Mouse (Mus musculus): ENCODE results near the gene Krtap10-4. TPM values are rescaled to one million over a fixed set of nuclear protein-coding genes. Genes with fewer than 3 reads are reported as not detected.
"Not testable (repeated sequence)": the region's sequence is repeated elsewhere in the genome, so short reads cannot be mapped to it uniquely, and the experiment has no call there.

Gene Krtap10-4
- not detected for total RNA-seq (2021)
- long read RNA-seq, experiment 1, result 0 reads
- long read RNA-seq, experiment 2, result 0 reads

DNA sequence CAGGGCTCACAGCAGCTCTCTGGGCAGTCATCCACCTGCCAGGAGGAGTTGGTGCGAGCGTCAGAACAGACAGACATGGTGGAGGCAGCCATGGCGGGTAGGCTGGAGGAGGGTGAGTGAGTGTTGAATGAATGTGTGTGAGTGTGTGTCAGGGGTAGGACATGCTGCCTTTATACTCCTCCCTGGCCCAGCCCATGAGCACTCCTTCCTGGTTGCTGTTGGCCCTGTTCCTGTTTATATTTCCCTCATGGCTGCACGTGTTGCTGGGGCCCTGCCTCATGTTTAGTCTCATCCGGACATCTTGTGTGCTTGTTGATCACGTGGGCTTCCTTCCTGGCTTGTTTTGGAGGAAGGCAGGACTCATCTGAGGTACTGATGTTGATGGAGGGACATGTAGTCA is at the start of gene Krtap10-4:
Krtap10-4 (minus strand) TSS at position 145 of the 400 bp plus-strand sequence.
- no peak for DNase-seq (ENCODE audit: low spot score in 2 of 2)
- intact Hi-C loops (cut with DNase I), result no loop called here

DNA sequence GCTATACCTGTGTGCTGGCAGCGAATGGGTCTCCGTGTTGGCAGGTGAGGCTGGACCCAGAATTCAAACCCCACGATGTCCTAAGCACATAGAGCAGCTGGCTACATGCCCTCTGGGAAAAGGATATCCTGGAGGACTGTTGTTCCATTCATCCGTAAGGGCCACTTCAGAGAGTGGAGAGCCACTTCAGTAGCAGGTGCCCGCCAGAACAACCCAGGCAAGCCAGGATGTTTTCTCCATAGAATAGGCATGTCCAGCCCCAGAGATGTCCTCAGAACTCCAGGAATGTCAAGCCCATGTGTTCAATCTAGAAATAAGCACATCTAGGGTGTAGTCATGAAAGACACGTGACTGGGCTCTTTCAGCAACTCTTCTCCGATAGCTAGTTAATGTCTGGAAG is 42.8 kb upstream of the Krtap10-4 start:
- DNase-seq (ENCODE audit: low spot score in 2 of 2), result no peak
- intact Hi-C loops (cut with DNase I), result no loop called here

DNA sequence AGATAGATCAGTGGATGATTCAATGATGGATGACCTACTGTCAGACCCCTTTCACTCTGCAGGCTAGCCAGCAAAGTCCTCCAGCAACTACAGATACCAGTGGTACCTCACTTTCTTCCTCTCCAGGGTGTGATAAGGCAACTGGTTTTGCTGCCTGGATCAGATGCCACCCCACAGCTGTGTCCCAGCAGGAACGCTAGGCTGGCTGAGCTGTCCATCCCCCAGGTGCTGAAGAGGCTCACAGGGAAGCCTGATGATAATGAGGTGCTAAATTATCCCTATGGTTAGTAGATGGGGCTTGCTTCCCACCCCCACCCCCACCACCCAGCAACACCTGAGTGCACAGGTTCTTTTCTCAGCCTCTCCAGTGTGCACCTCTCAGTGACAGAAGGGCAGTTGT is 40.7 kb upstream of the Krtap10-4 start:
- intact Hi-C loops (cut with DNase I), result no loop called here
- DNase-seq (ENCODE audit: low spot score in 2 of 2), result no peak

DNA sequence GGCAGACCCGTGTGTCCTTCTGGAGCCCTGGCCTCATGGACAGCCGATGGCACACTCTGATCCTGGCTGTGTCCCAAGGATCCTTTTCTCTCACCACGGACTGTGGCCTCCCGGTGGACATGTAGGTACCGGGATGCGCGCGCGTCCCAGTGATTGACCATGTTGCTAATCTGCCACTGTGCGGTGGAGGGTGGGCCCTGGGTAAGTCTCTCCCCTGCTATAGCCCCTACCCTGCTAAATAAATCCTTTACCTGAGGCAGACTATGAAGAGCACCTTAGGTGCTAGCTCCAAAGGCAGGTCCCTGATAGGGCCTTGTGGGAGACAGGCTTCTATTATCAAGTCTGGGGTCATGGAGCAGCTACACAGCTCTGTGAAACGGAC is 37.9 kb upstream of the Krtap10-4 start:
- DNase-seq (ENCODE audit: low spot score in 2 of 2), result no peak
- intact Hi-C loops (cut with DNase I), result no loop called here

DNA sequence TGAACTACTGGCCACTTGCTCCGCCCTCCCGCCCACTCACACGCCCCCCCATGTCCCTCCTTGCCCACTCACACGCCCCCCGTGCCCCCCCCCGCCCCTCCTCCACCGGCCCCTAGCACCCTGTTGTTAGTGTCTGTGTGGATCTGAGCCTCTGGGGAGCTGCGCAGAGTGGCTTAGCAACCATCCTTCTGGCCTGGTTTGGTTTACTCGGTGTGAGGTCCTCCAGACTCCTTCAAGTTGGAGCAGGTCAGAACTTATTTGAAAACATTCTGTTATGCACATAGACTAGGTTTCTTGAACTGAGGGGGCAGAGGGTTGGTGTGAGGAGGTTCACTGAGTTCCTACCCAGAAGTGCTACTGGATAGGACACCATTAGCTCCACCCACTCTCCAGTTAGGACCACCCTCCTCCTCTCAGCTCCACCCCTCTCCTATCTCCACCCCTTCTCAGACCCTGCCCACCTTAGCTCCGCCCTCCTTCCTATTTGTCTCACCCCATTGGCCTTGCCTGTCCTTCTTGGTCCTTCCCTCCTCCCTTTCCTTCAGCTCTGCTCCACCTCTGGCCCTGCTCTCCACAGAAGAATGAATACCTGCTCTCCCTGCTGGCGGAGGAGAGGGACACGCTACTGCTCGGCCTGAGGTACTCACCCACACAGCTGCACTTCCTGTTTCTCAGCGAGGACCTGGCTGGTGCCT is 37.3 kb upstream of the Krtap10-4 start:
- DNase-seq (ENCODE audit: low spot score in 2 of 2), result no peak
- intact Hi-C loops (cut with DNase I), result no loop called here

DNA sequence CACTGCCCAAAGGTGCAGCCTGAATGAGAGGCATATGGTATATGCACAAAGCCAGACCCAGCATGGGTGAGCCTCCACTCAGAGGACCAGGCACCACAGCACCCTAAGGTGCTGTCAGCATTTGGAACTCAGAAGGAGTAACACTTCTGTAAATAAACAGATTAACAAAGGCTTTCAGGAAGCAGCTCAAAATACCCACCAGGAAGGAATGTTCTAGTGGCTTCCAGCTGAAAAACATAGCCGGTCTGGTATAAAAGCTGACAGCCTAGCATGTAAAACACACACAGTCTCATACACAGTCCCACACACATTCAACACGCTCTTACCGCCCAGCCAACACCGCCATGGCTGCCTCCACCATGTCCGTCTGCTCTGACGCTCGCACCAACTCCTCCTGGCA is 34.8 kb upstream of the Krtap10-4 start, which contains the start of gene Gm3285:
Gm3285 (plus strand) TSS at position 301 of the 400 bp plus-strand sequence.
- no peak for DNase-seq (ENCODE audit: low spot score in 2 of 2)
- intact Hi-C loops (cut with DNase I), result no loop called here

DNA sequence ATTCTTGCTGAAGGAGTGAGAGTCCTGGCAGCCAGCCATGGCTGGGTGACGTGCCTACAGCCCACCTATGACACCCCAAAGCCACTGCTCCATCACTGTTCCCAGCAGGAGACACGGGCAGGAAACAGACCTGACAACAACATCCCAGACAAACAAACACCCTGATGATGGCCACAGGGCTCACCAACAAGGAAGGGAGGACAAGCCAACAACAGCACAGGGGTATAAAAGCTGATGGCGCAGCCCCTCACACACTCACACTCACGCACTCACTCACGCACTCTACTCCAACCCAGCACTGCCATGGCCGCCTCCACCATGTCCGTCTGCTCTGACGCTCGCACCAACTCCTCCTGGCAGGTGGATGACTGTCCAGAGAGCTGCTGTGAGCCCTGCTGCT is 25.7 kb upstream of the Krtap10-4 start, which contains the start of gene Gm10318:
Gm10318 (plus strand) TSS at position 301 of the 400 bp plus-strand sequence.
- intact Hi-C loops (cut with DNase I), result no loop called here
- DNase-seq (ENCODE audit: low spot score in 2 of 2), result no peak

DNA sequence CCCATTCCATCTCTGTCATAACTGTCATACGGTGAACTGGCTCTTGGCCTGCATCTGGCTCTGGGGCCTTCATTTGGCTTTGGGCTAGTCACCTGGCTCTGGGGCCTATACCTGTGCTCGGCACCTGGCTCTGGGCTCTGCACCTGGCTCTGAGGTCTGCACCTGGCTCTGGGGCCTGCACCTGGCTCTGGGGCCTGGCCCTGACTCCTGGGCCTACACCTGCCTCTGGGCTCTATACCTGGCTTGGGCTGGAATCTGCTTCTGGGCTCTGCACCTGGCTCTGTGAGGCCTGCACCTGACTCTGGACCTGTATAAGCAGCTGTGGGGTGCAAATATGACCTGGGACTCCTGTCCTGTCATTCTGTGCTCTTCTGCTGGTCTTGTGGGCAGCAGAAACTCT is 20.6 kb upstream of the Krtap10-4 start:
- DNase-seq (ENCODE audit: low spot score in 2 of 2), result no peak
- intact Hi-C loops (cut with DNase I), result no loop called here

DNA sequence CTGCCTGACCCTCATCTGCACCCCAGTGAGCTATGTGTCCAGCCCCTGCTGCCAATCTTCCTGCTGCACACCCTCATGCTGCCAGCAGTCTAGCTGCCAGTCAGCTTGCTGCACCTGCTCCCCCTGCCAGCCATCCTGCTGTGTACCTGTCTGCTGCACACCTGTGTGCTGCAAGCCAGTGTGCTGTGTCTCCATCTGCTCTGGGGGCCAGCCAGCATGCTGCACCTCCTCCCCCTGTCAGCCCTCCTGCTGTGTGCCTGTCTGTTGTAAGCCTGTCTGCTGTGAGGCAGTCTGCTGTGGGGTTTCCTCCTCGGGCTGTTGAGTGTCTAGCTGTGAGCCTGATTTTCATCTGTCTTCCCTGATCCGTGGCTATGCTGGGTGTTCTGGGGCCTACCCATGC is 20.1 kb upstream of the Krtap10-4 start:
- intact Hi-C loops (cut with DNase I), result no loop called here
- no peak for DNase-seq (ENCODE audit: low spot score in 2 of 2)

DNA sequence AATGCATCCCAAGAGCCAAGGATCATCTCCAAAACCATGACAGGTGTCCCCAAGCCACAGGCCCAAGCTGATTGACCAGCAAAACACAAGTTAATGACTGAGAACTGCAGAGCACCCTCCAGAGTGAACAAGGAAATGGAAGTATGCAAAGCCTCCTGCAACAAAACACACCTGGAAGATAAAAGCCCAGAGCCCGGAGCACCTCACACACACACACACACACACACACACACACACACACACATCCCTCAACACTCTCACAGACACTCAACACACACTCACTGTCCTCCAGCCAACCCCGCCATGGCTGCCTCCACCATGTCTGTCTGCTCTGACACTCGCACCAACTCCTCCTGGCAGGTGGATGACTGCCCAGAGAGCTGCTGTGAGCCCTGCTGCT is 19.6 kb upstream of the Krtap10-4 start, which contains the start of gene Gm36176:
Gm36176 (plus strand) TSS at position 301 of the 400 bp plus-strand sequence.
- DNase-seq (ENCODE audit: low spot score in 2 of 2), result no peak
- intact Hi-C loops (cut with DNase I), result no loop called here

DNA sequence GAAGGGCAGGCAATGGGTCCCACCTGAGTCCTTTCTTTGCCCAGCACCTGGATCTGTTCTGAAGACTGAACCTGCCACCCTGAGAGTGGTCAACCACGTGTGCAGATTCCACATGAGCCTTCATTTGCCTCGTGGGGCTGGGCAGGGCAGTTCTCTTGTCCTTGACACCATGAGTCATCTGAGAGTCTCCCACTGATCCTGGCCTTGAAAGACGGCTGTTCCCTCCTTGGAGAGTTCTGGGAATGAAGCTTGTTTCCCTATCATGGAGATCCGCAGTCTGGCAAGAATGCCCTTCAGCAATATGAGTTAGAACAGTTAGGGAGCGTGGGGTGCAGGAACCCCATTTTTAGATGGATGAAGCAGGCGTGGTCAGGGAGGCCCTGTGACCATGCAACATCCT is 12.1 kb upstream of the Krtap10-4 start:
- intact Hi-C loops (cut with DNase I), result no loop called here
- DNase-seq (ENCODE audit: low spot score in 2 of 2), result no peak

DNA sequence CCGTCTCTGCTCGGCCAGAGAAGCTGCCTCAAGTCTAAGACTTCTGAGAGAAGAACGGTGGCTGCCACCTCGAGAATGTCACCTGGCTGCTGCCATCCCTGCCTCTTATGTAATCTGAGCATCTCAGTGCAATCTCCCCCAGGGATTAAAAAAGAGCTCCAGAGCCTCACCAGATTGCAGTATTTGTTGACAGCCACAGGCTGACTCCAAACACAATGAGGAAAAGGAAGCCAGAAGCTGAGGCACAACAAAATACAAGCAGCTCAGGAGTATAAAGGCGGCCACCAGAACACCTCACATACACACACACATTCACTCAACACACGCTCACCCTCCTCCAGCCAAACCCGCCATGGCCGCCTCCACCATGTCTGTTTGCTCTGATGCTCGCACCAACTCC is 8.8 kb upstream of the Krtap10-4 start, which contains the start of gene Krtap10-10:
Krtap10-10 (plus strand) TSS at position 301 of the 400 bp plus-strand sequence.
- no peak for DNase-seq (ENCODE audit: low spot score in 2 of 2)

DNA sequence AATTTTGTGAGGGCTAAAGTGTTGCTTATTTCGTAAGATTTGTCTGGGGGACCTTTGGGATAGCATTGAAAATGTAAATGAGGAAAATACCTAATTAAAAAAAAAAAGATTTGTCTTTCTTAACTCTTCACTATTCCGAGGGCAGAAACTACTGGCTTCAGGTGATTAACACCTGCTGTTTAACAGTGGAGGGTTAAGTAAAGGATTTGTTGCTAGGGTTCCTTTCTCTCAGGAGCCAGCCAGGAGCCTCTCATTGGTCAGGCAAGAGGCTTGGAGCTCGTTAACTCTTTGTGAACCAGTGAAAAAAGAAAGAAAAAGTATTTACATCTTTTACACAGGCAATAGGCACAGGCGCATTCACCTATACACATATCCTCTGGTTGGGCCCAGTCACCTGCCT is 7.7 kb downstream of the Krtap10-4 start:
- intact Hi-C loops (cut with DNase I), result no loop called here
- DNase-seq (ENCODE audit: low spot score in 2 of 2), result no peak

More for the DNA sequence above, 8.8 kb upstream of the Krtap10-4 start, which contains the start of gene Krtap10-10:
- intact Hi-C loops (cut with DNase I), result no loop called here

DNA sequence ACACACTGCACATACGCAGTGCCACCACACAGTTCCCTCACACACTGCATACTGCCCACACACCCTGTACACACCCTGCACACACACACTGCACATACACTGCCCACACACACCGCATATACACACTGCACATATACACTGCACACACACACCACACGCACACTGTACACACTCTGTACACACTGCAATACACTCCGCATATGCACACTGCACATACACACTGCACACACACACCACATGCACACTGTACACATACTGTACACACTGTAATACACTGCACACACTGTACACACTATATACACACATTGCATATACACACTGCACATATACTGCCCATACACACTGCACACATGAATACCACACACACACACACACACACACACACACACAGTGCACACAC is 8.4 kb downstream of the Krtap10-4 start:
- intact Hi-C loops (cut with DNase I), result no loop called here
- no peak for DNase-seq (ENCODE audit: low spot score in 2 of 2)

DNA sequence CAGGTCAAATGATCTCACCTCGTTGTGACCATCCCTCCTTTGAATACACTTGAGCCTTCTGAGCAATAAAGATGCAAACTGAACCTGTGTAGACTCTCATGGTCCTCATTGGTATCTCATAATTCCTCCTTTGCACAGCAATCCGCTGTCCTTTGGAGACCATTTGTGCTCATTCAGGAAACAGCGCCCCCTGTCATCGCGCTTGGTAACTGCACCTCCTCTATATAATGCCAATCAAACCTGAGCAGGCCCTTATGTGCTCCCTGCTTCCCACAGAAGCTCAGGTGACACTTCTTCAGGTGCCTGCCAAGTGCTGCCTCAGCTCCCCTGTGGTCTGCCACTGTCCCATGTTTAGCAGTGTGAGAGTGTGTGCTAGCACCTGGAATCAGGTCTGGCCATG is 11.4 kb downstream of the Krtap10-4 start:
- intact Hi-C loops (cut with DNase I), result no loop called here
- peak in 1 of 2 experiments; percentile 36 for DNase-seq (ENCODE audit: low spot score in 2 of 2)

DNA sequence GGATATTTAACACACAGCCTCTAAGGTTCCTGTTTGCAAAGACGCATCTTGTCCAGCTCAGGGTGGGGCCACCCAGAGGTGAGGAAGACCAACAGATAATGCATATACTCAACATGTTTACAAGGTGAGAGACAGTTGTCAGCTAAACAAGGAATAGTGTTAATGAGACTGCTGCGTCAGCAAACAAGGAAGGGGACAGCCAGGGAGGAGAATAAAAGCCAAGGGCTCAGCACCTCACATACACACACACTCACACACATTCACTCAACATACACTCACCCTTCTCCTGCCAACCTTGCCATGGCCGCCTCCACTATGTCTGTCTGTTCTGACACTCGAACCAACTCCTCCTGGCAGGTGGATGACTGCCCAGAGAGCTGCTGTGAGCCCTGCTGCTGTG is 12.5 kb downstream of the Krtap10-4 start, which contains the start of gene Gm2696:
Gm2696 (plus strand) TSS at position 301 of the 400 bp plus-strand sequence.
- intact Hi-C loops (cut with DNase I), result no loop called here
- no peak for DNase-seq (ENCODE audit: low spot score in 2 of 2)

DNA sequence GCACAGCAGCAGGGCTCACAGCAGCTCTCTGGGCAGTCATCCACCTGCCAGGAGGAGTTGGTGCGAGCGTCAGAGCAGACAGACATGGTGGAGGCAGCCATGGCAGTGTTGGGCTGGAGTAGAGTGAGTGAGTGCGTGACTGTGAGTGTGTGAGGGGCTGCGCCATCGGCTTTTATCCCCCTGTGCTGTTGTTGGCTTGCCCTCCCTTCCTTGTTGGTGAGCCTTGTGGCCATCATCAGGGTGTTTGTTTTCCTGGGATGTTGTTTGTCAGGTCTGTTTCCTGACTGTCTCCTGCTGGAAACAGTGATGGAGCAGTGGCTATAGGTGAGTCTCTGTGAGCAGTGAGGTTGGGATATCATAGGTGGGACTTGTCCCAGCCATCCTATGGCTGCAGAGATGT is 15.2 kb downstream of the Krtap10-4 start, which contains the start of gene Gm9507:
Gm9507 (minus strand) TSS at position 101 of the 400 bp plus-strand sequence.
- intact Hi-C loops (cut with DNase I), result no loop called here
- DNase-seq (ENCODE audit: low spot score in 2 of 2), result no peak

DNA sequence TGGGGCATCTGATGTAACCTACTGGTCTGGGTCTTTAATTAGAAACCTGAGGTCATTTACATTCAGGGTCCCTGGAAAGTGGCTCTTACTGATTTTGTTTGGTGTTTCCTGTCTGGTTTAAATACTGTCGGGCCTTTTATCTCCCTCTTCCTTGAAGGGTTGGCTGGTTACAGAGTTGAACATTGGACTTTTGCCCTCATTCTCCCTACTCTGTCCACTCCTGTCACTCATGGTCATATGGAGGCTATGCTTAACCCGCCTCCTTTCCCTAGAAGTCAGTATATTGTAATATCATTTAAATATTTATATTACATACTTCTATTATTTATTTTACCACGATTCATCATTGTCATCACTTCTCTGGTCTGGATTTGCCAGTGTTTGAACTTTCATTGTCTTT is 22.8 kb downstream of the Krtap10-4 start:
- DNase-seq (ENCODE audit: low spot score in 2 of 2), result no peak
- intact Hi-C loops (cut with DNase I), result no loop called here

DNA sequence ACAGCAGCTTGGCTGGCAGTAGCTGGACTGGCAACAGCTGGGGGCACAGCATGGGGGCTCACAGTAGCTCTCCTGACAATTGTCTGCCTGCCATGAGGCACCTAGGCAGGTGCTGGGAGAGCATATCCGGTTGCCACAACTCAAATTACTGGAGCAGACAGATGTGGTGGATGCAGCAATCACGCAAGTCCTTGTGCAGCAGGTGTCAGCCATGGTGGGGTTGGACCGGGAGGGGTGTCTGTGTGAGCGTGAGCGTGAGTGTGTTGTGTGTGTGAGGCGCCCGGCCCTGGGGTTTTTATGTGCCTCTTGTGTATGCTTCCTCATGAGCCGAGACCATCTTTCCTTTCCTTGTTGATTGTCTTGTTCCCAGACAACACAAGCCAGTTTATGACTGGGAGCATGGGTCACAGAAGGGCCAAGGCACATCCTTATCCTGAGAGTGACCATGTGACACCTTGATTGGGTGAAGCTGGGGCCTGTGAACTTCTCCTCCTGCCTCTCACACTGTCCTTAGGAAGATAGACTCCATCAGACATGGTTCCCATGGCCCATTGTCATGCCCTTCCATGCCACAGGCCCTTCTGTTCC is 27.9 kb downstream of the Krtap10-4 start, which contains the start of gene Gm19668:
Gm19668 (minus strand) TSS at position 213 of the 588 bp plus-strand sequence.
- DNase-seq (ENCODE audit: low spot score in 2 of 2), result no peak
- intact Hi-C loops (cut with DNase I), result no loop called here

DNA sequence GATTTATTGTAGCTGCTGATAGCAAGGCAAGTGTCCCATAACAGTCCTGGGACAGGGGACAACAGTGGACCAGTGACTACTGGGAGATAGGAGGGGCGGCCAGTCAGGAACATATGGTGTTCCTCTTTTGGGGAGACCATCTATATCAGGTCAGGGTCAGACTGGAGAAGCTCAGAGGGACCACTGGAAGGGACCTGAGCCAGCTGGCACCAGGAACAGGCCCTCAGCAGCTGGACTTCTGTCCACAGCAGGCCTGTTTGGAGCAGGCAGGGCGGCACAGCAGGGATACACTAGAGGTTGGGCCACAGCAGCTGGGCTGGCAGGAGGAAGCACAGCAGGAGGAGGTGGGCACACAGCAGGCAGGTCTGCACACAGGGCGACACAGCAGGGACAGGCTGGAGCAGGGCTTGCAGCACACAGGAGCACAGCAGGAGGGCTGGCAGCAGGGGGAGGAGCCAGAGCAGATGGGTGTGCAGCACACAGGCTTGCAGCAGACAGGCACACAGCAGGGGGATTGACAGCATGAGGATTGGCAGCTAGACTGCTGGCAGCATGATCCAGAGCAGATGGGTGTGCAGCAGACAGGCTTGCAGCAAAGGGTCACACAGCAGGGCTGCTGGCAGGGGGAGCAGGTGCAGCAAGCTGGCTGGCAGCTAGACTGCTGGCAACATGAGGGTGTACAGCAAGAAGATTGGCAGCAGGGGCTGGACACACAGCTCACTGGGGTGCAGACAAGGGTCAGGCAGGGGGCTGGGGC is 28.6 kb downstream of the Krtap10-4 start:
- DNase-seq (ENCODE audit: low spot score in 2 of 2); intact Hi-C loops (cut with DNase I): not testable (repeated sequence)

Data from left cerebral cortex, postnatal 14 days (tissue).